Mouse (Mus musculus): Measurements from ENCODE around the gene Ttc21b. TPM values are rescaled to one million over a fixed set of nuclear protein-coding genes. Genes with fewer than 3 reads are reported as not detected.
"Not testable (repeated sequence)": the region's sequence is repeated elsewhere in the genome, so short reads cannot be mapped to it uniquely, and the experiment has no call there.

Ttc21b gene
- polyA plus RNA-seq, 1 experiment from 2014 or later: 20.1 TPM

DNA sequence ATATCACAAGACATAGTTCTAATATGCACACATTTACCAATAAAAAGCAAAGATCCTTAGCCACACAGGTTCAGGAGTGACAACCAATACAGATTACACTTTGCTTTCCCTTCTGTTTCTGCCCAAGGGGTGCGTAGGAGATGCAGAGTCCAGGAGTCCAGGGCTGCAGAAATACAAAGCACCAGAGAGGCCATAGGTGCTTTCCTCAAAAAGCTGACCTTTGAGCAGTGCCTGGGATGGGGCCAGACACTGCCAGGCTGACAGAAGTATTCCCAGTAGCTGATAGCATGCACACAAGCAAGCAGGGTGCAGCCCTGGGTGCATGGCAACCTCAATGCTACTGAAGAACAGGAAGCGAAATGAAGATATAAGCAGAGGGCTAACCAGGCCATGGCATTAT lies 52.2 kb downstream of the Ttc21b start:
- Histone ChIP-seq H3K4me1 (ENCODE audit: control insufficient read depth, insufficient read depth, low read length) (no peaks in the 10 kb centered on the region), H3K4me2 (replicated peaks; ENCODE audit: low read depth, low read length) (no peak overlapping the region), H3K9ac (ENCODE audit: low read depth, low read length) (no peak overlapping the region), H3K27ac (ENCODE audit: low read depth, low read length) (no peak overlapping the region), H3K9me3 (ENCODE audit: control insufficient read depth, low read length) (no peaks in the 10 kb centered on the region), H3K36me3 (ENCODE audit: control insufficient read depth, insufficient read depth, low read length) (peaks cover 40% of the 10 kb centered on the region), H3K4me3 (ENCODE audit: low read length) (no peak overlapping the region), H3K27me3 (ENCODE audit: control insufficient read depth, insufficient read depth, low read length) (no peaks in the 10 kb centered on the region)
- WGBS: 91% methylated on average over 2 of the region's 2 CpGs
- ATAC-seq (ENCODE audit: low FRiP score, low TSS enrichment): no peak

DNA sequence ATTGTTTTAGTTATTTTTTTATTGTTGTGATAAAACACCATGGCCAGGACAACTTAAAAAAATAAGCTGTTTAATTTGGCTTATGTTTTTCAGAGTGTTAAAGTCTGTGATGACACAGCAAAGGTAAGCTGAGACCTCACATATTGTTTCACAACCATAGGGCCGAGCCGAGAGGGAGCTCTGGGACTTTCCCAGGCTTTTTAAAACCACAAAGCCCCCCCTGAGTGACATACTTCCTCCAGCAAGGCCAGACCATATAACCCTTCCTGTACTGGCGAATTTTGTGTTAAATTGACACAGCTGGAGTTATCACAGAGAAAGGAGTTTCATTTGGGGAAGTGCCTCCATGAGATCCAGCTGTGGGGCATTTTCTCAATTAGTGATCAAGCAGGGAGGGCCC lies 56.2 kb downstream of the Ttc21b start:
- WGBS: 73% methylated on average over 3 of the region's 3 CpGs

GRCm38 (mm10) chr2:66191691-66192100 lies 64.7 kb downstream of the Ttc21b start:
- WGBS: 58% methylated on average over 13 of the region's 13 CpGs
- Histone ChIP-seq H3K27me3 (ENCODE audit: control insufficient read depth, insufficient read depth, low read length) (no peaks in the 10 kb centered on the region), H3K4me1 (ENCODE audit: control insufficient read depth, insufficient read depth, low read length) (no peaks in the 10 kb centered on the region), H3K36me3 (ENCODE audit: control insufficient read depth, insufficient read depth, low read length) (peaks cover 2% of the 10 kb centered on the region; the same call in 1 of the 2 replicates), H3K9me3 (ENCODE audit: control insufficient read depth, low read length) (no peaks in the 10 kb centered on the region), H3K4me3 (ENCODE audit: low read length) (no peak overlapping the region), H3K9ac (ENCODE audit: low read depth, low read length) (no peak overlapping the region), H3K4me2 (replicated peaks; ENCODE audit: low read depth, low read length) (no peak overlapping the region), H3K27ac (ENCODE audit: low read depth, low read length) (no peak overlapping the region)
- ATAC-seq (ENCODE audit: low FRiP score, low TSS enrichment): no peak

More for the DNA sequence above, 56.2 kb downstream of the Ttc21b start:
- no peak overlapping the region for H3K9ac ChIP-seq (ENCODE audit: low read depth, low read length)
- no peak for ATAC-seq (ENCODE audit: low FRiP score, low TSS enrichment)
- H3K4me2 ChIP-seq (replicated peaks; ENCODE audit: low read depth, low read length): no peak overlapping the region
- no peaks in the 10 kb centered on the region for H3K4me1 ChIP-seq (ENCODE audit: control insufficient read depth, insufficient read depth, low read length)
- H3K9me3 ChIP-seq (ENCODE audit: control insufficient read depth, low read length): no peaks in the 10 kb centered on the region
- H3K4me3 ChIP-seq (ENCODE audit: low read length): no peak overlapping the region
- H3K27me3 ChIP-seq (ENCODE audit: control insufficient read depth, insufficient read depth, low read length): no peaks in the 10 kb centered on the region
- no peak overlapping the region for H3K27ac ChIP-seq (ENCODE audit: low read depth, low read length)
- H3K36me3 ChIP-seq (ENCODE audit: control insufficient read depth, insufficient read depth, low read length): peaks cover 30% of the 10 kb centered on the region; the same call in 1 of the 2 replicates

GRCm38 (mm10) chr2:66190157-66190556 lies 66.3 kb downstream of the Ttc21b start:
- Histone ChIP-seq H3K9me3 (ENCODE audit: control insufficient read depth, low read length) (no peaks in the 10 kb centered on the region), H3K9ac (ENCODE audit: low read depth, low read length) (no peak overlapping the region), H3K4me3 (ENCODE audit: low read length) (no peak overlapping the region), H3K4me1 (ENCODE audit: control insufficient read depth, insufficient read depth, low read length) (no peaks in the 10 kb centered on the region), H3K36me3 (ENCODE audit: control insufficient read depth, insufficient read depth, low read length) (no peaks in the 10 kb centered on the region), H3K27me3 (ENCODE audit: control insufficient read depth, insufficient read depth, low read length) (no peaks in the 10 kb centered on the region), H3K4me2 (replicated peaks; ENCODE audit: low read depth, low read length) (no peak overlapping the region), H3K27ac (ENCODE audit: low read depth, low read length) (no peak overlapping the region)
- no peak for ATAC-seq (ENCODE audit: low FRiP score, low TSS enrichment)
- 94% methylated on average over 5 of the region's 5 CpGs for WGBS

- not testable (repeated sequence) for H3K9ac ChIP-seq (ENCODE audit: low read depth, low read length); H3K27ac ChIP-seq (ENCODE audit: low read depth, low read length); H3K4me2 ChIP-seq (replicated peaks; ENCODE audit: low read depth, low read length); ATAC-seq (ENCODE audit: low FRiP score, low TSS enrichment); H3K27me3 ChIP-seq (ENCODE audit: control insufficient read depth, insufficient read depth, low read length); H3K9me3 ChIP-seq (ENCODE audit: control insufficient read depth, low read length); H3K4me3 ChIP-seq (ENCODE audit: low read length); H3K36me3 ChIP-seq (ENCODE audit: control insufficient read depth, insufficient read depth, low read length); H3K4me1 ChIP-seq (ENCODE audit: control insufficient read depth, insufficient read depth, low read length)
- 98% methylated on average over 12 of the region's 12 CpGs for WGBS
Observed at GRCm38 (mm10) chr2:66189197-66189596, 67.2 kb downstream of the Ttc21b start.

DNA sequence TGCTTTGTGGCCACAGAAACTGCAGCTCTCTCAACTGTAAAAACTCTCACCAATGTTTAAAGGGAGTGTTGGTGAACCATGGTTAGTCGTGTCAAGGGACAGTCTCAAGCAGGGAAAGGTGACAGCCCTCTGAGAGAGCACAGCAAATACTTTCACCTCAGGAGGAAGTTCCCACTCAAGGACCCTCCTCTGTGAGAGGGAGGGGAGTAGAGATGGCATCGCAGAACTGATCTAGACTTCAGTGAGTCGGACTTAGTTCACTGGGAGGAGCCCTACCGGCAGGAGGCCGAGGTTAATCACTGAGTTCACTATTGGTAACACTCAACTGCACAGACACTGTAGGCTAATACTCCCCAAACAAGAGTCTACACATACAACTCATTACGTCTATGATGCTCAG lies 68.9 kb downstream of the Ttc21b start:
- Histone ChIP-seq H3K4me3 (ENCODE audit: low read length) (no peak overlapping the region), H3K27ac (ENCODE audit: low read depth, low read length) (no peak overlapping the region)
- ATAC-seq (ENCODE audit: low FRiP score, low TSS enrichment): peak; percentile 78; the same call in 1 of the 2 replicates

GRCm38 (mm10) chr2:66184431-66185164 lies 71.8 kb downstream of the Ttc21b start:
- WGBS: 79% methylated on average over 7 of the region's 7 CpGs
- peak; percentile 64; the same call in 1 of the 2 replicates for ATAC-seq (ENCODE audit: low FRiP score, low TSS enrichment)

More for the DNA sequence above, 68.9 kb downstream of the Ttc21b start:
- Histone ChIP-seq H3K9me3 (ENCODE audit: control insufficient read depth, low read length) (no peaks in the 10 kb centered on the region), H3K36me3 (ENCODE audit: control insufficient read depth, insufficient read depth, low read length) (no peaks in the 10 kb centered on the region), H3K9ac (ENCODE audit: low read depth, low read length) (no peak overlapping the region), H3K27me3 (ENCODE audit: control insufficient read depth, insufficient read depth, low read length) (no peaks in the 10 kb centered on the region), H3K4me1 (ENCODE audit: control insufficient read depth, insufficient read depth, low read length) (no peaks in the 10 kb centered on the region), H3K4me2 (replicated peaks; ENCODE audit: low read depth, low read length) (no peak overlapping the region)
- 60% methylated on average over 6 of the region's 6 CpGs for whole genome bisulfite sequencing

GRCm38 (mm10) chr2:66180293-66180692 lies 76.1 kb downstream of the Ttc21b start:
- WGBS: 16% methylated on average over 10 of the region's 10 CpGs

More at GRCm38 (mm10) chr2:66184431-66185164, 71.8 kb downstream of the Ttc21b start:
- H3K4me2 ChIP-seq (replicated peaks; ENCODE audit: low read depth, low read length): no peak overlapping the region
- no peak overlapping the region for H3K9ac ChIP-seq (ENCODE audit: low read depth, low read length)
- no peaks in the 10 kb centered on the region for H3K4me1 ChIP-seq (ENCODE audit: control insufficient read depth, insufficient read depth, low read length)
- H3K4me3 ChIP-seq (ENCODE audit: low read length): no peak overlapping the region
- H3K27me3 ChIP-seq (ENCODE audit: control insufficient read depth, insufficient read depth, low read length): no peaks in the 10 kb centered on the region
- H3K27ac ChIP-seq (ENCODE audit: low read depth, low read length): no peak overlapping the region
- H3K9me3 ChIP-seq (ENCODE audit: control insufficient read depth, low read length): no peaks in the 10 kb centered on the region
- H3K36me3 ChIP-seq (ENCODE audit: control insufficient read depth, insufficient read depth, low read length): no peaks in the 10 kb centered on the region

DNA sequence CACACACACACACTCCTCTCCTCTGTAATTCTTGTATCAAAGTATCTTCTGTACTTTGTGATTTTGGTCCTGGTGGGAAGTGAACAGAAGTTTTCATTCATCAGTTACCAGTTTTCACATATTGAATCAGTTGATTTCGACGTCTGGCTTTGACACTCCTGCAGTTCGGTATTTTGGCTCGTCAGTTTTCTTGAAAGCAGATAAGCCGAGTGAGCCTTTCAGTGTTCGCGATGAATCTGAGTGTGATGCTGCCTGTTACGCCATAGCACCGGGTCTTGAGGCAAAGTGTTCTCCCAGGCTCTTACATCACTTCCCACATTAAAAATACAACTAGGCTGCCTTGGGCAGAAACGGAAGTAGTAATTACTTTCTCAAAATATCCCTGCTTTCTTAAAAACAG lies 76.6 kb downstream of the Ttc21b start:
- ATAC-seq (ENCODE audit: low FRiP score, low TSS enrichment): no peak
- Histone ChIP-seq H3K9me3 (ENCODE audit: control insufficient read depth, low read length) (no peaks in the 10 kb centered on the region), H3K27me3 (ENCODE audit: control insufficient read depth, insufficient read depth, low read length) (no peaks in the 10 kb centered on the region), H3K36me3 (ENCODE audit: control insufficient read depth, insufficient read depth, low read length) (no peaks in the 10 kb centered on the region), H3K4me2 (replicated peaks; ENCODE audit: low read depth, low read length) (no peak overlapping the region), H3K27ac (ENCODE audit: low read depth, low read length) (no peak overlapping the region), H3K4me3 (ENCODE audit: low read length) (no peak overlapping the region), H3K9ac (ENCODE audit: low read depth, low read length) (no peak overlapping the region), H3K4me1 (ENCODE audit: control insufficient read depth, insufficient read depth, low read length) (no peaks in the 10 kb centered on the region)
- WGBS: 71% methylated on average over 10 of the region's 10 CpGs

More at GRCm38 (mm10) chr2:66180293-66180692, 76.1 kb downstream of the Ttc21b start:
- Histone ChIP-seq H3K4me3 (ENCODE audit: low read length) (no peak overlapping the region), H3K27ac (ENCODE audit: low read depth, low read length) (no peak overlapping the region), H3K36me3 (ENCODE audit: control insufficient read depth, insufficient read depth, low read length) (no peaks in the 10 kb centered on the region), H3K9ac (ENCODE audit: low read depth, low read length) (no peak overlapping the region), H3K9me3 (ENCODE audit: control insufficient read depth, low read length) (no peaks in the 10 kb centered on the region), H3K4me2 (replicated peaks; ENCODE audit: low read depth, low read length) (no peak overlapping the region), H3K27me3 (ENCODE audit: control insufficient read depth, insufficient read depth, low read length) (no peaks in the 10 kb centered on the region), H3K4me1 (ENCODE audit: control insufficient read depth, insufficient read depth, low read length) (no peaks in the 10 kb centered on the region)
- ATAC-seq (ENCODE audit: low FRiP score, low TSS enrichment): peak; percentile 82
